Mouse (Mus musculus) cerebellum, postnatal 10 days (tissue): ENCODE data around the gene Gm10260.
A peak's percentile ranks its signal among the peaks of the same experiment; 100 is the strongest.

Experiments used
- DNase-seq, 2 experiments: peaks; one replicate each; pipeline ENCODE4 v3.0.0; 2021; ENCODE audit warnings: mixed read lengths in 2 of 2

The Gm10260 gene

GRCm38 (mm10) chr13:97760532-97760931 is at the start of gene Gm10260:
Gene Gm10260, minus strand, starts transcription at chr13:97760632.
- DNase-seq = no peak

GRCm38 (mm10) chr13:97809828-97810227 is 49.4 kb upstream of the Gm10260 start:
- no peak for DNase-seq

GRCm38 (mm10) chr13:97805907-97806306 is 45.5 kb upstream of the Gm10260 start:
- DNase-seq = no peak

DNA sequence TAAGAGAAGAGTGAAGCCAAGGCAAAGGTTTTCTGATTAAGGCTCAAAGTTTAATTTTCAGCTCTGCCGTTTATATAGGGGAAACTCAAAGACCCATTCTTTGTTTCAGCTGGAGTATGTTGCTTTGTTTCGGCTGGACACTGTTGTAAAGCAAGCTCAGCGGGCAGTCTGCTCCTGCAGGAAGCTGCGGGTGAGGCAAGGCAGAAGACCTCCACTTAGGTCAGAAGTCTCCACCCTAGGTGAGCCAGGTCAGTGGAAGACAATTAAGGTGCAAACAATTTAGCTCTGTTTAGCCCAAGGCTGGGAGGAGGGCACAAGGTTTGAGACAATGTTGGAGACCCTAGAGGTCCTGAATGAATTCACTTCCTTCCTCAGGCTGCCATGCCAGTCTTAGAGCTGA is 42.0 kb upstream of the Gm10260 start:
- DNase-seq = no peak

DNA sequence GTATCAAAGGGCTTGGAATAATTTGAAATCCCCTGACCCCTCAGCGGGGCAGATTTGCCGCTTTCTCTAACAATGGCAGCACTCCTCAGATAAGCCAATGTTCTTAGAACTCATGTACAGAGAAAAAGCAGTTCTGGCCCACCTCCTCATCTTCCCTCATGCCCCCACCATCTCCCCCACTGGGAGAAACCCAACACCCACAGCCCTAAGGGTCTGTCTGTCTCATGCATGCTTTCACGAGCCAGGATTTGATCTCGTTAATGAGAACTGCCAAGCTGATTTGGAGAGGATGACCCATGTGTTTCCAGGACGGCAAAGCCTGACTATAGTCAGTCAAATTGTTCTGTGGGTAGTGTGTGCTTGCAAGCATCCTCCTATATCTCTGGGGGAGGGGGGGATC is 37.0 kb upstream of the Gm10260 start:
- peak in 1 of 2 experiments; percentile 34 for DNase-seq

DNA sequence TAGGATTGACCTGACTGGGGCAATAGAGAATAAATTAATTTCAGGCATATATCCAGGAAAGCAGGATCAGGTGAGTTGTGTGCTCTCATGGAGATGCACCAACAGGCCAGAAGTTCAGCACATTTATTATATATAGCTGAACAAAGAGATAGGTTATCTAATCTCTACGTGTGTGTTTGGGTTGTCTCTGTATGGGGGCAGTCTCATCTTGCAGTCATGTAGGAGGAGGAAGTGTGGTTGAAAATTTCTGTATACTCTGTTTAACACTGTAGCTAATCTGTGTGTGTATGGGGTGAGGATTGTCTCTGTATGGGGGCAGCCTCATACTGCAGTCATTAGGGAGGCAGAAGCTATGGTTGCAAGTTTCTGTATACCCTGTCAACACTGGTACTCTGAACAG is 34.3 kb upstream of the Gm10260 start:
- no peak for DNase-seq

DNA sequence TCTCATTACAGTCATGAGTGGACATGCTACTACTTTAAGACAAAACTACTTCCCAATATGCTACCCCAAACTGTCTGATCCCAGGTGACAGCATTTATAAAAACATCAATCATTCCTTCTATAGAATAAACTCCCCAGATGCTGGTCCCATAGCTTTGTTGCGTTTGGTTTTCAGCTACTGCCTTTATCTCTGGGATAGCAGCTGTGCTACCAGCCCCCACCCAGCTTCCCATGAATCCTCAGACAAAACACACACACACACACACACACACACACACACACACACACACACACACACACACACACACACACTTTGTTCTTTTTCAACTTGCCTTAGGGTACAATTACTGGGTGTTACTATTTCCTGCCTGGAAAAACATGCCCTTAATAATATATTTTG is 33.5 kb upstream of the Gm10260 start:
- no peak for DNase-seq

GRCm38 (mm10) chr13:97791664-97792063 is 31.2 kb upstream of the Gm10260 start:
- DNase-seq = no peak

DNA sequence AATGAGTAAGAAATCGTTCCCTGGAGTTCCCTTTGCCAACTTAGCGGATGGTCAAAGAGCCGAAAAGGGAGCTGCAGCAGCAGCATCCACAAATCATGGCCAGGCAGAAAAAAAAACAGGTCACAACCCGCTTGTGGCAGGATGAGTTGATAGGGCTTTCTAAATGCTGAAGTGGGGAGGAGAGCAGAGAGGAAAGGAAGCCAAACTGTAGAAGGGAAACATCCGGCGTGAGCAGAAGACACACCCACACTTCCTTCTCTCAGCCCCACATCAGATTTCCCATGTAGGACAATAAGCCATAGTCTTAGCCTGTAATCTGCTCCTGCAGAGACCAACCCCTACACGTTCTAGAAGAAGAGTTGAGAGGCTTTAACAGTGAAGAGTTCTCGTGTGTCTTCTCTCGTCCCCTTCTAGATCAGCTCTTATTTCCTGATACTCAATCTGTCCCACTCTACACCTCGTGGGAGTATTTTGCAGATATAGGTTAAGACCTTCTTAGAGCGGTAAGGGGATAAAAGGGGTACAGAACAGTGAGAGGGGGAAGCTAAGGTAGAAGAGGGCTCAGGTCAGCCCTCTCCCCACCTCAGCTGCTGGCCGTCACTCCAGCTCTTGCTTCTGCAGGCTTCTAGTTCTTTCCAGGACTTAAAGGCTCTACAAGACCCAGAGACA is 29.5 kb upstream of the Gm10260 start:
- DNase-seq = no peak

- no peak for DNase-seq
Observed at GRCm38 (mm10) chr13:97785167-97785835, 24.9 kb upstream of the Gm10260 start.

DNA sequence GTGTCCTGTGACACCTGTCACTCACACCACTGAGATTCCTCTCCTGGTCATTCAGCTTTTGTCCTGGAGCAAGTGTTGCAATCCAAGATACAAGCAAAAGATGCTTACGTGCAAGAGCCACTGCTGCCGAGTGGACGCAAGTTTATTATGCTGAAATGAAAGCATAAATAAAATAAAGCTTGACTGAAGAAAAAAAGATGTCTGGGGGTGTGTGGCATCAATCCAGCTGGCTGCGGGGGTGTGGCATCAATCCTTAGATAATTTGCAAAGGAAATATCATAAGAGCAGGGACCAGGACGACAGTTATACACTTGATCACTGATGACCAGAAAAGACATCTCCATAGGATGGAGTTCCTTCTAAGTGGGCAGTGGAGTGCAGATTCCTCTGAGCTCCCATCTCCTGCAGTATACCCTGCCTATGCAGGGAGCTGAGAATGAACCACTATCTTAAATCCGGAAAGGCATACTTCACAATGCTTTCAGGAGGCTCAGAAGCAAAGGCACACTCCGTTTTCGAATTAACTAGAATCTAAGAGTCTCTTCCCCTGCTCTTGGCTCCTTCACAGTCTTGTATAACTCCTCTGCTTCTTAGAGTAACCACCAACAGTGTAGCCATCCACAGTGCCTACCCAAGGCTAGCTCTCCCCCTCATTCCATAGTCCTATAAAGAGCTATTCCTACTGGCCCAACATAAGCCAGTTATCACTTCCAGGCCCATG is 23.2 kb upstream of the Gm10260 start:
- no peak for DNase-seq

DNA sequence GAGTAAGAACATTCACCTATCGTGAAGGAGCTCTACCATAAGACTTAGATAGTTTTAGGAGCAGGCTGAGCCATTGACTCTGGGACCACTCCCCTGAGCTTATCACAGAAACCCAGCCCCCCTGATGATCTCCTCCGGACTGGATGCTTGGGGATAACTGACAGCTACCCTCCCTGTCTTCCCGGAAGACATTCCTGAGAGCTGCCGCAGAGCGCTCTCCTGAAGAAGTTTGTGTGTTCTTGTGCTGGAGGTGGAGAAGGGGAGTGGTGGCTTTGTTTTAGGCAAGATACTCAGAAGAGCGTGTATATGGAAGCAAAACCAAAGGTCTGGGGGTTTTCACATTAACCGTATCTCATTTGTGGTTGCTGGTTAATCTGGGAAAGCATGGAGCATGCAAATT is 21.6 kb upstream of the Gm10260 start:
- DNase-seq = no peak

GRCm38 (mm10) chr13:97781637-97782036 is 21.2 kb upstream of the Gm10260 start:
- no peak for DNase-seq

DNA sequence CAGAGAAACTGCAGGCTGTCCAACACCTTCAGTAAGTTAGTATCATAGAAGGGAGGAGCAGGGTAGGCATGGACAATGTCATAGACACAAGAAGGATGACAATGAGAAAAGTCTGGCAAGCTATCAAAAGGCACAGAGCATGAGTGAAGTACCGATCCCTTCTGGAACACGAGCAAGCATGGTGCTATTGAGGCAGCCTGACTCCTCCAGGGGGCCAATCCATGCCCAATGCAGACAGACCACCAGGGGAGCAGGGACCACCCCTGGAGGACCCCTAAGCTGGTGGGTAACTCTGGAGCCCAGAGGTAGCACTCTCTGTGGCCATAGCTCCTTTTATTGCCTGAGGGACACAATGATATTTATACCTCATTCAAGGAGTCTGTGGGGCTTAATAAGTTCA is 20.1 kb upstream of the Gm10260 start:
- no peak for DNase-seq

DNA sequence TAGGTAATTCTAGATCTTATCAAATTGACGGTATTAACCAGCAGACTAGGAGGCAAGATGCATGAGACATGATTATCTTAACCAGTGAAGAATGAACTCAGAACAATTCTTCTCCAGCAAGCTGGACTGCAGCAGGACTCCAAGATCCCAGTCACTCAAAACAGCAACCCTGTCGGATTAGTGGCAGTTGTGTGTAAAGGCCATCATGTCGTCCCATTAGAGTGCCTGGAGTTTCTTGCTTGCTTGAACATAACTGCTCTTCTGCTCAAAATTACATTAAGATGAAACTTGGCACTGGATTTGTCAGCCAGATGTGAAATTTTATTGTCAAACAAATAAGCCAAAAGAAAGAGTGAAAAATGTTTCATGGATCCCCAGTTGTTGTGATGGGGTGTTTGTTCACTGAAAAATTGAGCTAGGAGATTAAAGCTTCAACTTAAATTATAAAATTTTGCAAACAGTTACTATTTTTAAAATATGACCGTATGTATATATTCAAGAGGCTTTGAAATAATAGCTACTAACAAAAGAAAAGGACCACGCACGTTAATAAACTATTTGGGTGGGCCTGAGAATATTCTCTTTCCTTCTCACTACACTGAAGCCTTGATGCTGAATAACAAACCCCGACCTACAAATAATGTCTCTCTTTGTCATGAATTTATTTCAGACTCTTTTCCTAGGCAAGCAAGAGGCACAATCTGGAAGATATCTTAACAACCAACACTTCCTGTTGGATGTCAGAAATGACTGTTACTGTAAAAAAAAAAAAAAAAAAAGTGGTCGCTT is 19.4 kb upstream of the Gm10260 start:
- DNase-seq = no peak

GRCm38 (mm10) chr13:97778698-97779194 is 18.3 kb upstream of the Gm10260 start:
- no peak for DNase-seq

GRCm38 (mm10) chr13:97777667-97778066 is 17.2 kb upstream of the Gm10260 start:
- no peak for DNase-seq

DNA sequence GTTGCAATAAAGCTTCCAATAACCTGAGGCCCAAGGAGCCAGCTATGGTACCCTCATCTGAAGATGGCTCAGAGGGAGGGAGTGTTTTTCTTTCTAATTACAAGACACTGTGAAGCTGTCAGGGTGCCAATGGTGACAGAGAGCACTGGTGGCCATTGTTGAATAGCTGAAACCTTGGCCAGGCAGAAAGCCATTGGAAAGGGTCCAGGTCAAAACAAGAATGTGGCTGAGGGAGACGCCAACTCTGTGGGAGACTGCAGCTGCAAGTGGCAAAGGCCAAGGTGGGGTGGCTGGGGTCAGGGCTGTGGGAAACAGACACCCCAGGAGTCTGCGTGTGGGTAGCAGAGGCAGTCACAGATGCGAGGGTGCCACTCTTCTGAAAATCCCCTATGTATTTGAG is 16.3 kb upstream of the Gm10260 start:
- DNase-seq = peak; percentile 75 to 78

DNA sequence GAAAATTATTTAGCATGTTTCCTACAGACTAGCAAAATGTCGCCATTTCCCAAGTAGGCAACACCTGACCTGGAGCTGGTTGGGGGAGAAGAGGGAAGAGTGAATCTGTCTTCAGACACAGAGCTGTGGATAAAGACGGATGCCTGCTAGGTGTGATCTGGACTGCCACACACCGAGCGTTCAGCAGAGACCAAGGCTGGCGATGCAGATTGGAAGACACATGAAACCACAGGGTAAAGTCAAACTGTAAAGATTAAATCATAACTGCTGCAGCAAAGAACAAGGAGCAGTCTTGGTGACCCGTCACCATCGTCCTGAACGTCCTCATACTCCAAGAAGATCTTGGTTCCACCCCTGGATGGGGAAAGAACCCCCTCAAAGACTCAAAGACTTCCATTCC is 15.5 kb upstream of the Gm10260 start:
- DNase-seq = no peak

- DNase-seq = peak; percentile 63 to 72
Observed at GRCm38 (mm10) chr13:97774740-97775425, 14.5 kb upstream of the Gm10260 start.

GRCm38 (mm10) chr13:97769205-97769604 is 8.8 kb upstream of the Gm10260 start:
- DNase-seq = no peak

- no peak for DNase-seq
Observed at GRCm38 (mm10) chr13:97768803-97769202, 8.4 kb upstream of the Gm10260 start.
